Mouse (Mus musculus) cerebellum, adult 2 months (tissue): ENCODE results near the gene Gpx8.
A peak's percentile ranks its signal among the peaks of the same experiment; 100 is the strongest.

Experiments
- CTCF ChIP-seq: fragments of 200-500 bp; IDR thresholded peaks from 2 replicates; pipeline ENCODE4 v1.5.1; 2011; ENCODE audit warnings: low read depth, mild to moderate bottlenecking, control low read depth, low read length, moderate library complexity, borderline replicate concordance; ENCODE audit not compliant: insufficient read depth
- POLR2A ChIP-seq: fragments of 200-500 bp; IDR thresholded peaks from 2 replicates; pipeline ENCODE4 v1.6.1; 2011; ENCODE audit warnings: low read length, control low read depth, borderline replicate concordance; ENCODE audit not compliant: insufficient read depth

DNA sequence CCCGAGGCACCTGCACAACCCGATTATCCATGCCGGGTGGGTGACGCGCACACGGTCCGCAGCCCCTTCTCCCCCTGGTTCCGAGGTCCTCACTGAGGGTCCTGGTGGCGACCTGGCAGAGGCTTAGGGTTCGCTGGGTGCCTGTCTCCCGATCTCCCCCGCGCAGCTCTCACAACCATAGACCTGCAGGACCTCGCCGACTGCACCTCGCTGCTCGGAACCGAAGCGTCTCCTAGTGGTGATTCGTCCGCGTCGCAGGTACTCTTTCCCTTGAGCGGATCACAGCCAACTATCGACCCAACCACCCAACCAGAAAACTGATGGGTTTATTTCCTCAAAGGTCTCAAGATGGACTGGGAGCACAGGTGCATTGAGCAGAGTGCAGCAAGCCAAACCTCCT lies 52.0 kb downstream of the Gpx8 start:
- TF ChIP-seq CTCF, result peak; percentile 78
- no peak for TF ChIP-seq POLR2A
